Mouse (Mus musculus): ENCODE data around the gene Wdr74. TPM values are rescaled to one million over a fixed set of nuclear protein-coding genes. Genes with fewer than 3 reads are reported as not detected.
A peak's percentile ranks its signal among the peaks of the same experiment; 100 is the strongest.

Gene Wdr74
- total and polyA plus RNA-seq, 3 experiments = 133 to 235 (median 203) TPM

GRCm38 (mm10) chr19:8722021-8722420 is 13.6 kb upstream of the Wdr74 start:
- Histone ChIP-seq H3K4me1 (ENCODE audit: control insufficient read depth in 1 of 2, insufficient read depth in 2 of 2) (peaks cover 2 to 44% of the 10 kb centered on the region in 2 experiments; a peak in 3 of 4 replicates), H3K4me2 (ENCODE audit: insufficient read depth, low read depth, poor library complexity, severe bottlenecking) (peak overlapping the region; percentile 98), H3K79me2 (replicated peaks; ENCODE audit: control insufficient read depth, extremely low read depth, insufficient read depth, poor library complexity, severe bottlenecking) (peaks cover 40% of the 10 kb centered on the region), H3K9me3 (replicated peaks; ENCODE audit: low read length) (no peaks in the 10 kb centered on the region), H3K9ac (ENCODE audit: insufficient read depth, low read depth) (peak overlapping the region; percentile 69), H3K27me3 (replicated peaks) (no peaks in the 10 kb centered on the region), H3K4me3 (replicated peaks in 1 of 3; ENCODE audit: low read depth in 2 of 3, low read length in 2 of 3, poor library complexity in 1 of 3) (peak overlapping the region; percentile 79 to 87 (median 81)), H3K36me3 (replicated peaks in 1 of 2; ENCODE audit: control insufficient read depth in 1 of 2, insufficient read depth in 1 of 2, low read length in 1 of 2) (peaks cover 26 to 33% of the 10 kb centered on the region in 2 experiments), H3K27ac (ENCODE audit: insufficient read depth, low read depth) (no peak overlapping the region)
- TF ChIP-seq CHD1 (IDR thresholded peaks at IDR 0.05; ENCODE audit: low read depth, low read length) = no peak
- TF ChIP-seq GABPA (IDR thresholded peaks at IDR 0.05; ENCODE audit: insufficient replicate concordance, low read depth, low read length) = no peak
- no peak for DNase-seq (ENCODE audit: extremely low read depth)
- in situ Hi-C loops (cut with MboI; ENCODE audit: low pct_ligation_motif_present, low pct_unique_long_range_greater_than_20kb, low sequenced_read_pairs) = no loop called here
- dilution Hi-C loops (cut with MboI; ENCODE audit: extremely low pct_ligation_motif_present, extremely low pct_unique_long_range_greater_than_20kb, low sequenced_read_pairs) = no loop called here

- dilution Hi-C loops (cut with MboI; ENCODE audit: extremely low pct_ligation_motif_present, extremely low pct_unique_long_range_greater_than_20kb, low sequenced_read_pairs) (no loop called here), in situ Hi-C loops (cut with MboI; ENCODE audit: low pct_ligation_motif_present, low pct_unique_long_range_greater_than_20kb, low sequenced_read_pairs) (no loop called here)
- Histone ChIP-seq H3K9me3 (replicated peaks; ENCODE audit: low read length) (no peaks in the 10 kb centered on the region), H3K4me1 (ENCODE audit: control insufficient read depth in 1 of 2, insufficient read depth in 2 of 2) (peaks cover 2 to 42% of the 10 kb centered on the region in 2 experiments; a peak in 3 of 4 replicates), H3K27ac (ENCODE audit: insufficient read depth, low read depth) (peak overlapping the region; percentile 93), H3K9ac (ENCODE audit: insufficient read depth, low read depth) (peak overlapping the region; percentile 69), H3K4me3 (replicated peaks in 1 of 3; ENCODE audit: low read depth in 2 of 3, low read length in 2 of 3, poor library complexity in 1 of 3) (peak overlapping the region; percentile 79 to 87 (median 81)), H3K4me2 (ENCODE audit: insufficient read depth, low read depth, poor library complexity, severe bottlenecking) (peak overlapping the region; percentile 98; the same call in 1 of the 2 replicates), H3K79me2 (replicated peaks; ENCODE audit: control insufficient read depth, extremely low read depth, insufficient read depth, poor library complexity, severe bottlenecking) (peaks cover 40% of the 10 kb centered on the region), H3K27me3 (replicated peaks) (no peaks in the 10 kb centered on the region), H3K36me3 (replicated peaks in 1 of 2; ENCODE audit: control insufficient read depth in 1 of 2, insufficient read depth in 1 of 2, low read length in 1 of 2) (peaks cover 26 to 34% of the 10 kb centered on the region in 2 experiments)
- no peak for DNase-seq (ENCODE audit: extremely low read depth)
- TF ChIP-seq MYC (IDR thresholded peaks at IDR 0.05; ENCODE audit: low read depth, low read length) (no peak), E2F4 (IDR thresholded peaks at IDR 0.05; ENCODE audit: insufficient replicate concordance, low read depth, low read length) (no peak), CTCF (conservative IDR thresholded peaks at IDR 0.05 in 1 of 2, IDR thresholded peaks at IDR 0.05 in 1 of 2; ENCODE audit: low read depth in 2 of 2, low read length in 2 of 2) (no peak), TBP (conservative IDR thresholded peaks at IDR 0.05; ENCODE audit: low read depth, low read length) (no peak), KAT2A (IDR thresholded peaks at IDR 0.05; ENCODE audit: insufficient replicate concordance, low read length) (no peak), NELFE (IDR thresholded peaks at IDR 0.05; ENCODE audit: low read depth, low read length) (no peak), MEF2A (IDR thresholded peaks at IDR 0.05; ENCODE audit: borderline replicate concordance, low read depth, low read length) (no peak), ETS1 (conservative IDR thresholded peaks at IDR 0.05; ENCODE audit: low read depth, low read length) (no peak), MAX (IDR thresholded peaks at IDR 0.05; ENCODE audit: low read length) (no peak)
Measured at GRCm38 (mm10) chr19:8722559-8722906, 13.1 kb upstream of the Wdr74 start.

GRCm38 (mm10) chr19:8722907-8723573 is 12.6 kb upstream of the Wdr74 start, which contains the start of gene Slc3a2:
Gene Slc3a2 (minus strand): TSS chr19:8723369.
- Histone ChIP-seq H3K4me2 (ENCODE audit: insufficient read depth, low read depth, poor library complexity, severe bottlenecking) (peak within 1 kb of the TSS; percentile 100), H3K27ac (ENCODE audit: insufficient read depth, low read depth) (peak within 1 kb of the TSS; percentile 93), H3K79me2 (replicated peaks; ENCODE audit: control insufficient read depth, extremely low read depth, insufficient read depth, poor library complexity, severe bottlenecking) (peaks cover 40% of the 10 kb centered on the region), H3K9me3 (replicated peaks; ENCODE audit: low read length) (no peaks in the 10 kb centered on the region), H3K9ac (ENCODE audit: insufficient read depth, low read depth) (peak within 1 kb of the TSS; percentile 100), H3K4me1 (ENCODE audit: control insufficient read depth in 1 of 2, insufficient read depth in 2 of 2) (peaks cover 2 to 40% of the 10 kb centered on the region in 2 experiments; a peak in 3 of 4 replicates), H3K27me3 (replicated peaks) (no peaks in the 10 kb centered on the region), H3K36me3 (replicated peaks in 1 of 2; ENCODE audit: control insufficient read depth in 1 of 2, insufficient read depth in 1 of 2, low read length in 1 of 2) (peaks cover 26 to 34% of the 10 kb centered on the region in 2 experiments), H3K4me3 (replicated peaks in 1 of 3; ENCODE audit: low read depth in 2 of 3, low read length in 2 of 3, poor library complexity in 1 of 3) (peak within 1 kb of the TSS; percentile 81 to 99 (median 87))
- dilution Hi-C loops (cut with MboI; ENCODE audit: extremely low pct_ligation_motif_present, extremely low pct_unique_long_range_greater_than_20kb, low sequenced_read_pairs) = no loop called here
- DNase-seq (ENCODE audit: extremely low read depth) = peak; percentile 98
- in situ Hi-C loops (cut with MboI; ENCODE audit: low pct_ligation_motif_present, low pct_unique_long_range_greater_than_20kb, low sequenced_read_pairs) = no loop called here
- TF ChIP-seq USF2 (conservative IDR thresholded peaks at IDR 0.05; ENCODE audit: low read depth, low read length) = no peak
- TF ChIP-seq ZNF384 (IDR thresholded peaks at IDR 0.05; ENCODE audit: low read depth, low read length) = peak; percentile 84
- TF ChIP-seq E2F4 (IDR thresholded peaks at IDR 0.05; ENCODE audit: insufficient replicate concordance, low read depth, low read length) = peak; percentile 98
- TF ChIP-seq POLR2A (IDR thresholded peaks at IDR 0.05; ENCODE audit: low read depth, low read length) = peak; percentile 98
- TF ChIP-seq ZMIZ1 (IDR thresholded peaks at IDR 0.05; ENCODE audit: low read depth, low read length) = peak; percentile 99
- peak; percentile 99 for TF ChIP-seq TBP (conservative IDR thresholded peaks at IDR 0.05; ENCODE audit: low read depth, low read length)
- TF ChIP-seq HCFC1 (IDR thresholded peaks at IDR 0.05; ENCODE audit: low read depth, low read length) = peak; percentile 86
- TF ChIP-seq IRF4 (IDR thresholded peaks at IDR 0.05; ENCODE audit: low read depth, low read length) = peak; percentile 62; the same call in 1 of the 2 replicates
- peak; percentile 83; the same call in 1 of the 2 replicates for TF ChIP-seq KAT2A (IDR thresholded peaks at IDR 0.05; ENCODE audit: insufficient replicate concordance, low read length)
- TF ChIP-seq ELF1 (IDR thresholded peaks at IDR 0.05; ENCODE audit: low read depth, low read length) = peak; percentile 25; the same call in 1 of the 2 replicates
- TF ChIP-seq JUND (conservative IDR thresholded peaks at IDR 0.05; ENCODE audit: low read depth, low read length) = peak; percentile 30; the same call in 1 of the 2 replicates
- TF ChIP-seq ETS1 (conservative IDR thresholded peaks at IDR 0.05; ENCODE audit: low read depth, low read length) = 0 out of 2 replicates have a peak, but pooled peaks have one; percentile 16
- no peak for TF ChIP-seq RAD21 (IDR thresholded peaks at IDR 0.05; ENCODE audit: low read depth, low read length)
- TF ChIP-seq RCOR1 (conservative IDR thresholded peaks at IDR 0.05; ENCODE audit: low read depth, low read length) = no peak
- no peak; the same call in 1 of the 2 replicates for TF ChIP-seq JUN (IDR thresholded peaks at IDR 0.05; ENCODE audit: insufficient read depth, low read depth, low read length)
- peak; percentile 92 for TF ChIP-seq NRF1 (IDR thresholded peaks at IDR 0.05; ENCODE audit: low read depth, low read length)
